Mouse (Mus musculus): ENCODE data around the gene Ccdc74a. TPM values are rescaled to one million over a fixed set of nuclear protein-coding genes. Genes with fewer than 3 reads are reported as not detected.
A peak's percentile ranks its signal among the peaks of the same experiment; 100 is the strongest.

Gene Ccdc74a
- polyA plus RNA-seq, 1 experiment from 2014 or later = 7.3 TPM

GRCm38 (mm10) chr16:17643437-17643990, 2.8 kb upstream of the Ccdc74a start:
- ATAC-seq (ENCODE audit: insufficient number of reproducible peaks, insufficient read depth, low FRiP score, low TSS enrichment) = no peak
- H3K4me2 ChIP-seq (replicated peaks) = no peak overlapping the region
- H3K27me3 ChIP-seq = no peaks in the 10 kb centered on the region
- H3K9ac ChIP-seq = no peak overlapping the region
- 89% methylated on average over 4 of the region's 4 CpGs for WGBS
- H3K36me3 ChIP-seq = peaks cover 46% of the 10 kb centered on the region
- H3K27ac ChIP-seq = no peak overlapping the region
- peaks cover 6% of the 10 kb centered on the region for H3K4me1 ChIP-seq
- H3K4me3 ChIP-seq = no peak overlapping the region
- H3K9me3 ChIP-seq = no peaks in the 10 kb centered on the region

- Histone ChIP-seq H3K36me3 (peaks cover 40% of the 10 kb centered on the region), H3K4me3 (peak overlapping the region; percentile 50), H3K4me2 (replicated peaks) (peak overlapping the region; percentile 67), H3K4me1 (peaks cover 6% of the 10 kb centered on the region), H3K9ac (0 out of 2 replicates have a peak overlapping the region, but pooled peaks have one; percentile 61), H3K27ac (no peak overlapping the region), H3K9me3 (no peaks in the 10 kb centered on the region), H3K27me3 (no peaks in the 10 kb centered on the region)
- 11% methylated on average over 1 of the region's 1 CpGs for WGBS
- ATAC-seq (ENCODE audit: insufficient number of reproducible peaks, insufficient read depth, low FRiP score, low TSS enrichment) = no peak
These were observed 886 bp downstream of the Ccdc74a start for GRCm38 (mm10) chr16:17647156-17647555.

GRCm38 (mm10) chr16:17647566-17648340, 1.5 kb downstream of the Ccdc74a start:
- Histone ChIP-seq H3K4me3 (no peak overlapping the region), H3K4me2 (replicated peaks) (no peak overlapping the region), H3K9ac (no peak overlapping the region), H3K27ac (no peak overlapping the region), H3K36me3 (peaks cover 40% of the 10 kb centered on the region), H3K9me3 (no peaks in the 10 kb centered on the region), H3K27me3 (no peaks in the 10 kb centered on the region), H3K4me1 (peaks cover 6% of the 10 kb centered on the region)
- ATAC-seq (ENCODE audit: insufficient number of reproducible peaks, insufficient read depth, low FRiP score, low TSS enrichment) = no peak
- 84% methylated on average over 10 of the region's 10 CpGs for WGBS

DNA sequence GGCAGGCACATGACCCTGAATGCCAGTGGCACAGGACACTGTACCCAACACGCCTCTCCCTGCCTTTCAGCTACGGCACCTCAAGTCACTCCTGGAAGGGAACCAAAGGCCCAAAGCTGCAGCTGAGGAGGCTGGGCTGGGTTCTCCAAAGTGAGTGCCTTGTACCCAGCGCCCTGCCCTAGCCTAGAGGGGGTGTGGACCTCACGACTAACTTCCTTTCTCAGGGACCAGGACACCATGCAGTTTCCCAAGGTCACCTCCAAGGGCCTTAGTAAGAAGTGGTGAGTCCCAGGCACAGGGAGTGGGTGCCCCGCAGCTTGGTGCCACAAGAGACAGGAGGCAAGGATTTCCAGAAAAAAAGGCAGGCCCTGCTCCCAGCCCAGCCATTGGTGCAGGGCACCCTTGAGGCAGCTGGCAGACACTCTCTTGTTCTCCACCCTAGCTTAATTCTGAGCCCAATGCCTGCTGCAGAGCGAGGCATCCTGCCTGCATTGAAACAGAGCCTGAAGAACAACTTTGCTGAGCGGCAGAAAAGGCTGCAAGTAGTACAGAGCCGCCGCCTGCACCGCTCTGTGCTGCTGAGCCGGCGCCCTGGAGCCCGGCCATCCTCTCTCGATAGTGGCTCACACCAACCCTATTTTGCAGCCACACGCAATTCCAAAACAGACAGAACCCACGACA, 3.8 kb downstream of the Ccdc74a start:
- no peaks in the 10 kb centered on the region for H3K9me3 ChIP-seq
- WGBS = 85% methylated on average over 16 of the region's 16 CpGs
- no peak overlapping the region for H3K4me3 ChIP-seq
- no peak for ATAC-seq (ENCODE audit: insufficient number of reproducible peaks, insufficient read depth, low FRiP score, low TSS enrichment)
- H3K4me2 ChIP-seq (replicated peaks) = no peak overlapping the region
- no peak overlapping the region for H3K27ac ChIP-seq
- no peak overlapping the region for H3K9ac ChIP-seq
- H3K36me3 ChIP-seq = peaks cover 57% of the 10 kb centered on the region
- no peaks in the 10 kb centered on the region for H3K27me3 ChIP-seq
- peaks cover 6% of the 10 kb centered on the region for H3K4me1 ChIP-seq

GRCm38 (mm10) chr16:17650711-17651110, 4.4 kb downstream of the Ccdc74a start:
- Histone ChIP-seq H3K4me3 (no peak overlapping the region), H3K4me1 (peaks cover 6% of the 10 kb centered on the region), H3K4me2 (replicated peaks) (no peak overlapping the region), H3K36me3 (peaks cover 63% of the 10 kb centered on the region), H3K27me3 (no peaks in the 10 kb centered on the region), H3K9me3 (no peaks in the 10 kb centered on the region), H3K27ac (no peak overlapping the region), H3K9ac (no peak overlapping the region)
- no peak for ATAC-seq (ENCODE audit: insufficient number of reproducible peaks, insufficient read depth, low FRiP score, low TSS enrichment)
- 95% methylated on average over 1 of the region's 1 CpGs for WGBS

GRCm38 (mm10) chr16:17652607-17653006, 6.3 kb downstream of the Ccdc74a start:
- H3K4me2 ChIP-seq (replicated peaks) = no peak overlapping the region
- H3K36me3 ChIP-seq = peaks cover 73% of the 10 kb centered on the region
- H3K27ac ChIP-seq = no peak overlapping the region
- no peak overlapping the region; the same call in 1 of the 2 replicates for H3K9ac ChIP-seq
- no peak for ATAC-seq (ENCODE audit: insufficient number of reproducible peaks, insufficient read depth, low FRiP score, low TSS enrichment)
- 91% methylated on average over 4 of the region's 4 CpGs for WGBS
- H3K4me3 ChIP-seq = no peak overlapping the region
- H3K9me3 ChIP-seq = no peaks in the 10 kb centered on the region
- no peaks in the 10 kb centered on the region for H3K4me1 ChIP-seq
- H3K27me3 ChIP-seq = no peaks in the 10 kb centered on the region

DNA sequence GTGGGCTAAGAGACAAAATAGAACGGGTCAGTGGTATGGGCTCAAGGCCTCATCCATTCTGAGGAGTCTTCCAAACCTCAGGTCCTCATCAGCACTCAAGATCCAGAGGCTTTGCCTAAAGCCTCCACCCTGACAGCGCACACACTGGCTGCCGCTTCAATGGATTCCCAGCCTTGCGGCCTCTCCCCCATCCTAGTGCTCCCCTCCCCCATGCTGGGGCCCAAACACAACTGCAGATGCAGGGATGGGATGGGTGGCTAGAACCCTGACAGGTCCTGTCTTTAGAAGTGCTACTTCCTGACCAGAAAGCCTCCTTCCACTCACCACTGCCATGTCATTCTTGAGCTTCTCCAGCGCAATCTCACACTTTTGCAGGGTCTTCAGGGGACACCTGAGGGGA, 7.3 kb downstream of the Ccdc74a start:
- peaks cover 82% of the 10 kb centered on the region for H3K36me3 ChIP-seq
- H3K4me1 ChIP-seq = no peaks in the 10 kb centered on the region

DNA sequence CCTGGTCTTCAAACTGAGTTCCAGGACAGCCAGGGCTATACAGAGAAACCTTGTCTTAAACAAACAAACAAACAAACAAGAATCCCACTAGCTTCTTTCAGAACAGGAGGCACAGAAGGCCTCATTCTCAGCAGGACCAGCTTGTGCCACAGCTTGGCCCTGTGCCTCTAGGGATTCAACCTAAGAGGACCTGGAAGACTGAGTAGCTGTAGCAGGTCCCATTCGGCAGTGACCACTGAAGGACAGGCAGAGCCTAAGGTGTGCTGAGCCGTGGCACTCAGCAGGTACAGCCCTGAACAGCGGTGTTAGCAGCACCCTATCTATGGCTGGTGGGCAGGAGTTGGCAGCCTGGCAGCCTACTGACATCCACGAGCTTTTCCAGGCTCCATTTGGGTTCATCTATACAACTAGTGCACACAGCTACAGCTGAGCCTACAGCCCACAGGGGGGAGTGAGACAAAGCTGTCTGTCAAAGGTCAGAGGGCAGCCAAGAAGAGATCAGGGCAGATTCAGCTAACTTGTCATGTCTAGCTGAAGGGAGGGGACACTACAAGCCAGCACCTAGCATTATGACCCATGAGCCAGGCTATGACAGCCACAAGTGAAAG, 8.0 kb downstream of the Ccdc74a start:
- Histone ChIP-seq H3K36me3 (peaks cover 81% of the 10 kb centered on the region), H3K27ac (no peak overlapping the region), H3K4me3 (no peak overlapping the region), H3K4me2 (replicated peaks) (no peak overlapping the region), H3K9me3 (no peaks in the 10 kb centered on the region), H3K4me1 (no peaks in the 10 kb centered on the region), H3K9ac (no peak overlapping the region), H3K27me3 (no peaks in the 10 kb centered on the region)
- 95% methylated on average over 4 of the region's 4 CpGs for WGBS
- no peak for ATAC-seq (ENCODE audit: insufficient number of reproducible peaks, insufficient read depth, low FRiP score, low TSS enrichment)

More for the DNA sequence above, 7.3 kb downstream of the Ccdc74a start:
- ATAC-seq (ENCODE audit: insufficient number of reproducible peaks, insufficient read depth, low FRiP score, low TSS enrichment) = no peak
- Histone ChIP-seq H3K27me3 (no peaks in the 10 kb centered on the region), H3K9ac (no peak overlapping the region), H3K4me2 (replicated peaks) (no peak overlapping the region), H3K27ac (no peak overlapping the region), H3K4me3 (no peak overlapping the region), H3K9me3 (no peaks in the 10 kb centered on the region)
- WGBS = 90% methylated on average over 5 of the region's 5 CpGs

- ATAC-seq (ENCODE audit: insufficient number of reproducible peaks, insufficient read depth, low FRiP score, low TSS enrichment) = no peak
- Histone ChIP-seq H3K4me2 (replicated peaks) (no peak overlapping the region), H3K36me3 (peaks cover 83% of the 10 kb centered on the region)
These were observed 10.1 kb downstream of the Ccdc74a start for GRCm38 (mm10) chr16:17656212-17656871.

GRCm38 (mm10) chr16:17665568-17665967, 19.3 kb downstream of the Ccdc74a start:
- Histone ChIP-seq H3K9me3 (no peaks in the 10 kb centered on the region), H3K27me3 (no peaks in the 10 kb centered on the region), H3K36me3 (peaks cover 59% of the 10 kb centered on the region), H3K27ac (no peak overlapping the region), H3K9ac (no peak overlapping the region), H3K4me3 (no peak overlapping the region), H3K4me1 (no peaks in the 10 kb centered on the region), H3K4me2 (replicated peaks) (no peak overlapping the region)
- no peak for ATAC-seq (ENCODE audit: insufficient number of reproducible peaks, insufficient read depth, low FRiP score, low TSS enrichment)

More at GRCm38 (mm10) chr16:17656212-17656871, 10.1 kb downstream of the Ccdc74a start:
- 88% methylated on average over 5 of the region's 5 CpGs for WGBS
- no peaks in the 10 kb centered on the region for H3K9me3 ChIP-seq
- no peak overlapping the region for H3K4me3 ChIP-seq
- H3K4me1 ChIP-seq = no peaks in the 10 kb centered on the region
- H3K27ac ChIP-seq = no peak overlapping the region
- H3K27me3 ChIP-seq = no peaks in the 10 kb centered on the region
- no peak overlapping the region for H3K9ac ChIP-seq

GRCm38 (mm10) chr16:17669886-17670285, 23.6 kb downstream of the Ccdc74a start:
- Histone ChIP-seq H3K4me3 (no peak overlapping the region), H3K4me2 (replicated peaks) (no peak overlapping the region), H3K27ac (no peak overlapping the region), H3K9me3 (no peaks in the 10 kb centered on the region), H3K4me1 (no peaks in the 10 kb centered on the region), H3K36me3 (peaks cover 72% of the 10 kb centered on the region), H3K9ac (no peak overlapping the region), H3K27me3 (no peaks in the 10 kb centered on the region)
- ATAC-seq (ENCODE audit: insufficient number of reproducible peaks, insufficient read depth, low FRiP score, low TSS enrichment) = no peak

Data from embryonic facial prominence, embryonic 12.5 days (tissue).